35 mouse cellular contexts compared by ENCODE assay signal in the genomic region with DNA sequence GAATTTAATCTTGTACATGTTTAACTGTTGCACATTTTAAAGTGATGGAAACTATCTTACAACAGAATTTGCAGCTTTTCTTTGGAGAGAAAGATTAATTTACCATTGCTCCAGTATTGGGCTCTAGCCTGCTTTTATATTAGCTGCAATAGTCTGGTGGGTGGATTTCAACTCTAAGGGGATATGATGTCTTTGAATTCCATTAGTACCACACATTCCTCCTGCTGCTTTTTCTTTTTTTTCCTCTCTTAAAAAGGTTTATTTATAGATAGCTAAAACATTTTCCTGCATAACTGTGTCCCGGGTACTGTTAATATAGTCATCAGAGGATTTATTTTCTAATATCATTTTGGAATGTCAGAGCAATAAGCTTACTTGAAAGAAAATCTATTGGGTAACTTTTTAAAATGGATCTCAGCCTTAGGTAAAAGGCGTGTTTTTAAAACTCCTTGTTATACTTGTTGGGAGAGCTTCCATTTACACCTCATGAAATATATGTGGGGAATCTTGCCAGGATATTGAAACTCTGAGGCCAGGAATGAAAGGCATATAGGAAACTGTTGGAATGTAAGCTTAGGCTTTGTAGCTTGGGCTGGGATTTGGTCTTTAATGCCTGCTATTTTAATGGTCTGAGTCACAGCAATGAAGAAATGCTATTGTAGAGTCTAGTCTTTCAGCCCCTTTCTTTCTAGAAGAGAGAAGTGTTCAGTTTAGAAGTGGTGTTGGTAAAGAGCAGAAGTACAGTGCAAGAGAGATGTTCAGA.
DNase-seq lines count a peak whose midpoint lies in the region; ATAC-seq and TF ChIP-seq lines count a peak whose summit lies in the region.
"Had no signal": no experiment of that assay in that cellular context is flagged by ENCODE, and none has a peak within 500 bp of the region (broad histone marks: within the 10 kb centered on the region; RNA-seq: fewer than 3 reads in every experiment).

No protein-coding gene starts in this region.

- TF ChIP-seq POLR2A in heart, adult 2 months (IDR thresholded peaks at IDR 0.05; ENCODE audit: insufficient read depth, low read depth, low read length), result no peak

- intact Hi-C loops in heart, adult 2 months (cut with DNase I), result no loop called here
- intact Hi-C loops in left cerebral cortex, postnatal 4 days (cut with DNase I), result no loop called here

- no peaks in the 10 kb centered on the region for H3K27me3 ChIP-seq in heart, embryonic 12.5 days (replicated peaks)
- no peaks in the 10 kb centered on the region for H3K27me3 ChIP-seq in heart, postnatal 0 days (ENCODE audit: control insufficient read depth, insufficient read depth, low read length)
- no peaks in the 10 kb centered on the region for H3K27me3 ChIP-seq in heart, adult 2 months (ENCODE audit: control insufficient read depth, insufficient read depth, low read length)
- H3K27me3 ChIP-seq in intestine, embryonic 16.5 days (replicated peaks; ENCODE audit: control insufficient read depth, insufficient read depth, low read length), result no peaks in the 10 kb centered on the region
- H3K27me3 ChIP-seq: embryonic facial prominence, embryonic 13.5 days; forebrain, embryonic 13.5 days; hindbrain, embryonic 12.5 days; intestine, embryonic 15.5 days; neural tube, embryonic 12.5 days; Patski had no signal

- ATAC-seq in heart, embryonic 12.5 days (ENCODE audit: insufficient number of reproducible peaks, low FRiP score), result no peak
- ATAC-seq in heart, postnatal 0 days (ENCODE audit: insufficient read depth, low read depth), result no peak; the same call in 1 of the 2 replicates
- ATAC-seq in intestine, embryonic 16.5 days, result no peak
- ATAC-seq: forebrain, embryonic 13.5 days; hindbrain, postnatal 0 days; intestine, embryonic 15.5 days; midbrain, embryonic 16.5 days; Patski had no signal

- H3K27ac ChIP-seq in heart, embryonic 12.5 days (ENCODE audit: poor library complexity, severe bottlenecking), result peak overlapping the region; percentile 61; the same call in 1 of the 2 replicates
- H3K27ac ChIP-seq in heart, postnatal 0 days (ENCODE audit: low read depth), result peak overlapping the region; percentile 56
- H3K27ac ChIP-seq in heart, adult 2 months, result no peak overlapping the region
- no peak overlapping the region for H3K27ac ChIP-seq in intestine, embryonic 16.5 days (ENCODE audit: low read length)
- H3K27ac ChIP-seq: embryonic facial prominence, embryonic 13.5 days; forebrain, embryonic 13.5 days; hindbrain, embryonic 12.5 days; hindbrain, postnatal 0 days; intestine, embryonic 15.5 days; liver, embryonic 14.5 days; neural tube, embryonic 12.5 days had no signal

- TF ChIP-seq EP300 in heart, postnatal 0 days (IDR thresholded peaks at IDR 0.05; ENCODE audit: low read depth), result no peak
- no peak for TF ChIP-seq EP300 in heart, adult 2 months (IDR thresholded peaks at IDR 0.05; ENCODE audit: insufficient read depth, low read depth, low read length)

- no peak for DNase-seq in heart, adult 18-20 months
- peak; percentile 16 for DNase-seq in heart, postnatal 0 days (ENCODE audit: low spot score)
- no peak for DNase-seq in heart, adult 2 months
- DNase-seq in fat pad, adult 2 months (ENCODE audit: extremely low read depth, low read depth, low spot score), result peak; percentile 10
- DNase-seq in left cerebral cortex, postnatal 4 days, result no peak
- DNase-seq: adrenal gland, postnatal 10 days; cerebellum, adult 11-12 months; cerebellum, adult 9-11 months; embryo, embryonic 11 days; gastrocnemius, postnatal 10 days; heart, postnatal 36 days; kidney, adult 9 months; kidney, postnatal 10 days; layer of hippocampus, adult 9-11 months; liver; lung, embryonic 14.5 days; lung, postnatal 14 days; right cerebral cortex, adult 18-20 months; spleen, adult 18-20 months; thymus, adult 18-20 months; thymus, postnatal 25 days had no signal

- no peak overlapping the region for H3K9ac ChIP-seq in heart, embryonic 12.5 days
- H3K9ac ChIP-seq in heart, postnatal 0 days (replicated peaks; ENCODE audit: low read depth, low read length), result no peak overlapping the region
- no peak overlapping the region for H3K9ac ChIP-seq in heart, adult 2 months (ENCODE audit: low read depth, low read length)
- no peak overlapping the region for H3K9ac ChIP-seq in intestine, embryonic 16.5 days (ENCODE audit: low read depth, low read length)
- H3K9ac ChIP-seq: embryonic facial prominence, embryonic 13.5 days; forebrain, embryonic 13.5 days; hindbrain, embryonic 12.5 days; intestine, embryonic 15.5 days; liver, embryonic 14.5 days; lung, embryonic 14.5 days; neural tube, embryonic 12.5 days had no signal

- no peaks in the 10 kb centered on the region; the same call in none of the 2 replicates for H3K4me1 ChIP-seq in heart, embryonic 12.5 days (replicated peaks)
- H3K4me1 ChIP-seq in heart, postnatal 0 days (ENCODE audit: control insufficient read depth, insufficient read depth), result 0 out of 2 replicates have a peak, but pooled peaks cover 5% of the 10 kb centered on the region
- no peaks in the 10 kb centered on the region for H3K4me1 ChIP-seq in heart, adult 2 months (ENCODE audit: control insufficient read depth, insufficient read depth, low read length)
- H3K4me1 ChIP-seq in intestine, embryonic 16.5 days (ENCODE audit: control insufficient read depth, insufficient read depth, low read length), result no peaks in the 10 kb centered on the region
- H3K4me1 ChIP-seq: embryonic facial prominence, embryonic 13.5 days; forebrain, embryonic 13.5 days; hindbrain, embryonic 12.5 days; intestine, embryonic 15.5 days; neural tube, embryonic 12.5 days had no signal

- 59% methylated on average over 2 of the region's 2 CpGs for WGBS in heart, embryonic 12.5 days
- WGBS in heart, postnatal 0 days, result 44% methylated on average over 2 of the region's 2 CpGs
- WGBS in heart, adult 2 months, result 66% methylated on average over 2 of the region's 2 CpGs
- 75% methylated on average over 2 of the region's 2 CpGs for WGBS in intestine, embryonic 16.5 days

- no peaks in the 10 kb centered on the region; the same call in 1 of the 2 replicates for H3K79me2 ChIP-seq in heart, adult 2 months (replicated peaks; ENCODE audit: control insufficient read depth, insufficient read depth, low read length)

- H3K9me3 ChIP-seq in heart, embryonic 12.5 days (replicated peaks), result no peaks in the 10 kb centered on the region
- no peaks in the 10 kb centered on the region for H3K9me3 ChIP-seq in heart, postnatal 0 days (replicated peaks; ENCODE audit: control insufficient read depth, low read length)
- H3K9me3 ChIP-seq in intestine, embryonic 16.5 days (ENCODE audit: control insufficient read depth, low read length), result no peaks in the 10 kb centered on the region
- H3K9me3 ChIP-seq: embryonic facial prominence, embryonic 13.5 days; forebrain, embryonic 13.5 days; G1E; hindbrain, embryonic 12.5 days; intestine, embryonic 15.5 days; neural tube, embryonic 12.5 days had no signal

- H3K4me2 ChIP-seq in heart, embryonic 12.5 days, result no peak overlapping the region
- no peak overlapping the region for H3K4me2 ChIP-seq in heart, postnatal 0 days (ENCODE audit: low read depth, low read length)
- no peak overlapping the region for H3K4me2 ChIP-seq in intestine, embryonic 16.5 days (ENCODE audit: low read depth, low read length)
- H3K4me2 ChIP-seq: embryonic facial prominence, embryonic 13.5 days; forebrain, embryonic 13.5 days; hindbrain, embryonic 12.5 days; intestine, embryonic 15.5 days; lung, embryonic 14.5 days; midbrain, embryonic 11.5 days; neural tube, embryonic 12.5 days had no signal

- TF ChIP-seq CTCF in heart, postnatal 0 days (IDR thresholded peaks at IDR 0.05; ENCODE audit: low read depth), result no peak
- TF ChIP-seq CTCF in heart, adult 2 months (IDR thresholded peaks at IDR 0.05), result no peak

- H3K4me3 ChIP-seq in heart, embryonic 12.5 days, result no peak overlapping the region
- no peak overlapping the region for H3K4me3 ChIP-seq in heart, postnatal 0 days (ENCODE audit: low read depth, low read length)
- no peak overlapping the region for H3K4me3 ChIP-seq in heart, adult 2 months
- no peak overlapping the region for H3K4me3 ChIP-seq in intestine, embryonic 16.5 days (ENCODE audit: low read length)
- H3K4me3 ChIP-seq: embryonic facial prominence, embryonic 13.5 days; forebrain, embryonic 13.5 days; hindbrain, embryonic 12.5 days; intestine, embryonic 15.5 days; myocyte; neural tube, embryonic 12.5 days had no signal

- peaks cover 40% of the 10 kb centered on the region for H3K36me3 ChIP-seq in heart, embryonic 12.5 days
- H3K36me3 ChIP-seq in heart, postnatal 0 days (replicated peaks; ENCODE audit: control insufficient read depth, insufficient read depth, low read length), result peaks cover 25% of the 10 kb centered on the region
- no peaks in the 10 kb centered on the region; the same call in 1 of the 2 replicates for H3K36me3 ChIP-seq in heart, adult 2 months (ENCODE audit: control insufficient read depth, insufficient read depth, low read length)
- no peaks in the 10 kb centered on the region for H3K36me3 ChIP-seq in intestine, embryonic 16.5 days (ENCODE audit: control insufficient read depth, insufficient read depth, low read length)
- H3K36me3 ChIP-seq: G1E; hindbrain, embryonic 12.5 days; intestine, embryonic 15.5 days; neural tube, embryonic 12.5 days had no signal

Comparison
In these comparisons a context has a peak if more than half of its experiments do, and no peak if none do; other contexts are left out.
1. H3K27ac ChIP-seq: peak in heart, embryonic 12.5 days (single experiment) and heart, postnatal 0 days (single experiment); none in heart, adult 2 months (single experiment) and intestine, embryonic 16.5 days (single experiment).
2. DNase-seq: peak in heart, postnatal 0 days (single experiment) and fat pad, adult 2 months (single experiment); none in heart, adult 18-20 months (0 of 2), heart, adult 2 months (0 of 2) and left cerebral cortex, postnatal 4 days (single experiment).